Mouse (Mus musculus): ENCODE measurements around the gene Cfap97d1. TPM values are rescaled to one million over a fixed set of nuclear protein-coding genes. Genes with fewer than 3 reads are reported as not detected.
A peak's percentile ranks its signal among the peaks of the same experiment; 100 is the strongest.

Gene Cfap97d1
- polyA plus RNA-seq, 1 experiment from 2014 or later = not detected

DNA sequence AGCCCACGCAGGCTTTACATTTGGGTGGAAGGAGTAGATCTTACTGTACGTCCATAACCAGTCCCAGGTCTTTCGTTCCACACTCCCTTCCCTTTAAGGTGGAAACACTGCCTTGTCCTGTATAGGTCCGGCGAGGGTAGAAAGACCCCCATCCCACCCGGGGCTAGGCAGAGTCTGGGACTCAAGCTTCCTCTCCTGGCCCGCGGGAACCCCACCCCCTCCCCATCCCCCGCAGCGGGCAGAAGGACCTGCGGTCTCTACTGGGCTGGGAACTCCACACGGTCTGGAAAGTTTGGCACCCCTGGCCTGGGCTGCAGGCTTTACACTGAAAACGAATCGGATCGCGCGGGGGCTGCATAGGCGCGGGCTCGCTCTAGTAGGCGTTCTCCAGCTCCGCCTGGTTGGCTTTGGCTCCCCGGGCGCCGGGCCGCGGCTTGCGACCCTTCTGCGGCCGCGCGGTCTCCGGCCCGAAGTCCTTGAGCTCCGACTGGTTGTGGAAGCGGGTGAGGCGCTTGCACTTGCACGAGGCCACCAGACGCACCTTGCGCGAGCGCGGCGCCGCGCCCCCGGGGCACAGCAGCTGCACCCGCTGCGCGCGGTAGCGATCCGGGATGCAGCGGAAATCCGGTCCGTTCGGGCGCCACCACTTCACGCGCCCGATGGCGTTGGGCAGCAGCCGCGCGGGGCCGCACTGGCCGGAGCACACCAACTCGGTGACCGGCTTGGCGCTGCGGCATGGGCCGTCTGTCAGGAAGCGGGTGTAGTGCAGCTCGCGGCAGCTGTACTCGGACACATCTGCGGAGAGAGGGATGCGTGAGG is 20.4 kb upstream of the Cfap97d1 start:
- Histone ChIP-seq H3K9me3 (no peaks in the 10 kb centered on the region), H3K27me3 (peaks cover 91% of the 10 kb centered on the region), H3K27ac (no peak overlapping the region), H3K4me1 (peaks cover 26% of the 10 kb centered on the region), H3K9ac (peak overlapping the region; percentile 31), H3K4me2 (peak overlapping the region; percentile 94), H3K36me3 (no peaks in the 10 kb centered on the region), H3K4me3 (peak overlapping the region; percentile 47)
- no peak for ATAC-seq (ENCODE audit: borderline replicate concordance, extremely low read depth, low FRiP score, low TSS enrichment)
- WGBS = under 1% methylated on average over 78 of the region's 78 CpGs

DNA sequence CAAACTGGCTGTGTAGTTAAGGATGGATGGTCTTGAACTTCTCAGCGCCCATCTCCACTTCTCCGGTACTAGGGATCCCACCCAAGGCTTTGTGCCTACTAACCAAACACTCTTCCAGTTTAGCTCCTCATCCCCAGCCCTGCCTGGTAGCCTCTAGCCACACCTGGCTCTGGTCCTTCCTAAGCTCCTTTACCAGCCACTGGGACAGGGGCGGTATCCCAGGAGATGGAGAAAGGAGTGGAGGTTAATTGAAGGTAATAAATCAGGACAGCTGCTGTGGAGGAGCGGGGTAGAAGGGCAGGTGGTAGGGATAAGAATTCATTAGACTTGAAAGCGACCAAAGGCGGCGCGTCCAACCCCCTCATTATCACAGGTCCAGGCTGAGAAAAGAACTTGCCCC is 19.4 kb upstream of the Cfap97d1 start:
- H3K4me1 ChIP-seq = peaks cover 27% of the 10 kb centered on the region
- peaks cover 82% of the 10 kb centered on the region for H3K27me3 ChIP-seq

DNA sequence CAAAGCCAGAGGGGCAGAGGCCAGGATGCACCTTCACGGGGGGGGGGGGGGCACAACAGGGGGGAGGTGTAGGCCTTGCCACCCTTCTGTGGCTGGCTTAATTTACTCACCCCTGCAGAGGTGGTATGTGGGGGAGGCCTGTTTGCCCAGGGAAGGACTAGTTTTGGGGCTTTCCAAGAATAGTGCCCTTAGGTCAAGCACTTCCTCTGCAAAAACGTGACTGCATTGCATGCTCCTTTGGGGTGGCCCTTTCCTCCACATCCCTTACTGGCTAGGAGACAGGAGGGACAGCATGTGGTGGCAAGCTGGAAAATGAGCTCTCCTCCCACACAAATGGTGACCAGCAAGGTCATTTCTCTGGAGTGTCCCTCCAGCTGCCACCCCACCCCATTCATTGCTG is 18.5 kb upstream of the Cfap97d1 start:
- H3K9ac ChIP-seq = no peak overlapping the region
- no peaks in the 10 kb centered on the region for H3K36me3 ChIP-seq
- WGBS = 4% methylated on average over 1 of the region's 2 CpGs
- peaks cover 27% of the 10 kb centered on the region for H3K4me1 ChIP-seq
- H3K4me3 ChIP-seq = no peak overlapping the region
- peaks cover 78% of the 10 kb centered on the region for H3K27me3 ChIP-seq
- H3K9me3 ChIP-seq = no peaks in the 10 kb centered on the region
- H3K4me2 ChIP-seq = no peak overlapping the region
- no peak for ATAC-seq (ENCODE audit: borderline replicate concordance, extremely low read depth, low FRiP score, low TSS enrichment)
- H3K27ac ChIP-seq = no peak overlapping the region

More for the DNA sequence above, 19.4 kb upstream of the Cfap97d1 start:
- ATAC-seq (ENCODE audit: borderline replicate concordance, extremely low read depth, low FRiP score, low TSS enrichment) = no peak
- H3K36me3 ChIP-seq = no peaks in the 10 kb centered on the region
- H3K9ac ChIP-seq = no peak overlapping the region
- H3K4me2 ChIP-seq = no peak overlapping the region; the same call in 1 of the 2 replicates
- peak overlapping the region; percentile 47; the same call in 1 of the 2 replicates for H3K4me3 ChIP-seq
- H3K9me3 ChIP-seq = no peaks in the 10 kb centered on the region
- no peak overlapping the region for H3K27ac ChIP-seq
- WGBS = 15% methylated on average over 8 of the region's 8 CpGs

DNA sequence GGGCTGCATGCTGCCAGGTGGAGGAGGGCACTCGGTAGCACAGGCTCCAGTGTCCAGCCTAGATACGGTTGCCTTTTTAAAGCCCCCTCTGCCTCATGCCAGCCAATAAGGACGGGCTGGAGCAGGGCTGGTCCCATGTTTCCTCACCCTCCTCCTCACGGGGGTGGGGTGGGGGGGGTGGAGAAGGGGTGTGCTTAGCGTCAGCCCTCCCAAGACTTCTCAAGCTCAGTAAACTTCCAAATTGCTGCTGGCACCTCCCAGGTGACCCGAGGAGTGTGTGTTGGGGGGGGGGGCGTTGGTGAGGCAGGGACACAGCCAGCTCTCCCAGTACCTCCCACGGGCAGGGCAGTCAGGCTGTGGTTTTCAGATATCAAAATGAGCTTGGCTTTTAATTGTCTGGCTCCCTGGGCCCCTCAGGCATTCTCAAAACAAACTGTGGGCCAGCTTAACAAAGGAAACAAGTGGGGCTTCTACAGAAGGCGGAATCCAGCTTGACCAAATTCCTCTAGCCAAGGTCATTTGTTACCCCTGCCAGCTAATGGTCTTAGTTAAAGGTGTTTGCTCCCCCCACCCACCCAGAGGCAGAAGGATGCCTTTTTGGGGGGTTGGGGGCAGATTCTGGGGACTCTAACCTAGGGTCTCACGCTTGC is 17.0 kb upstream of the Cfap97d1 start, which contains the start of gene Sost:
Gene Sost (minus strand): TSS at position 51 of the 650 bp plus-strand sequence.
- H3K4me3 ChIP-seq = no peak within 1 kb of the TSS
- H3K36me3 ChIP-seq = no peaks in the 10 kb centered on the region
- H3K9ac ChIP-seq = no peak within 1 kb of the TSS
- ATAC-seq (ENCODE audit: borderline replicate concordance, extremely low read depth, low FRiP score, low TSS enrichment) = no peak
- H3K27ac ChIP-seq = no peak within 1 kb of the TSS
- no peaks in the 10 kb centered on the region for H3K9me3 ChIP-seq
- no peak within 1 kb of the TSS for H3K4me2 ChIP-seq
- H3K4me1 ChIP-seq = peaks cover 27% of the 10 kb centered on the region
- peaks cover 62% of the 10 kb centered on the region for H3K27me3 ChIP-seq
- 19% methylated on average over 10 of the region's 10 CpGs for WGBS

DNA sequence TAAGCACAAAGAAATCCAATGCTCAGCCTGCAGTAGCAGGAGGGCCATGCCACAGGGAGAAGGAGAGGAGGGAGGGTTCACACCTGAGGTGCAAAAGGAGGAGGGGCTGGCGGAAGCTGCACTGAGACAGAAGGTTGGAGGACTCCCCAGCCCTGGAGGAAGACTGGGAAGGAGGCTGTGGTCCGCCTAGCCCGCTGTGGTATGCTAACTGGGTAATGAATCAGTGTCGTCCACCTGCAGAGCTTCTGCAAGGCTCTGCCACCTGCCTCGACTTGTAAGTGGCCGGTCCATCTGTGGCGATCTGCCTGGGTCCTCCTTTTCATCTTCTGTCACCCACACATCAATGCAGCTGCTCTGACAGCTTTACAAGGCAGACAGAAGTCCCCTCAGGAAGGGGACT is 15.8 kb upstream of the Cfap97d1 start:
- ATAC-seq (ENCODE audit: borderline replicate concordance, extremely low read depth, low FRiP score, low TSS enrichment) = no peak
- H3K36me3 ChIP-seq = no peaks in the 10 kb centered on the region
- peaks cover 18% of the 10 kb centered on the region for H3K4me1 ChIP-seq
- no peaks in the 10 kb centered on the region for H3K9me3 ChIP-seq
- peaks cover 50% of the 10 kb centered on the region for H3K27me3 ChIP-seq
- H3K4me2 ChIP-seq = no peak overlapping the region
- no peak overlapping the region for H3K9ac ChIP-seq
- H3K27ac ChIP-seq = 0 out of 2 replicates have a peak overlapping the region, but pooled peaks have one; percentile 9
- no peak overlapping the region for H3K4me3 ChIP-seq
- 8% methylated on average over 7 of the region's 7 CpGs for WGBS

DNA sequence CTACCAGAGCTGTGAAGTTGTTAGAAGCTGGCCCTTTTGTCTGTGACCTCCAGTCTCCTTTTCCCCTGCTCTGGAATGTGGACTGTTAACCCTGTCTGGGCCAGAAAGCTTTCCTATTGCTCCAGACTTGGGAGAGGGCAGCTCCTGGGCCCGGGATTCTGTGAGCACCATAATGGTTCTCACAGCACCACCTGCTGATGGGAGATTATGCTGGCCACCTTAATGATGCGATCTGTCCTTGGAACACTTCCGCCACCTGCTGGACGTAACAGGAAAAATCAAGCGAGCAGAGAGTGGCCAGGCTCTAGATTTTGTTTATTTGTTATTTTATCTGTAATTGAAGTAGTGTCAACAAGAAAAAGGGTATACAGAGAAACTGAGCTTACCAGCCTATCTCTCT is 15.3 kb upstream of the Cfap97d1 start:
- peaks cover 45% of the 10 kb centered on the region for H3K27me3 ChIP-seq
- no peak overlapping the region for H3K9ac ChIP-seq
- peak; percentile 48; the same call in 1 of the 2 replicates for ATAC-seq (ENCODE audit: borderline replicate concordance, extremely low read depth, low FRiP score, low TSS enrichment)
- no peaks in the 10 kb centered on the region for H3K36me3 ChIP-seq
- H3K9me3 ChIP-seq = no peaks in the 10 kb centered on the region
- H3K4me1 ChIP-seq = peaks cover 15% of the 10 kb centered on the region
- no peak overlapping the region for H3K4me2 ChIP-seq
- WGBS = 0% methylated on average over 5 of the region's 5 CpGs
- no peak overlapping the region for H3K4me3 ChIP-seq
- 0 out of 2 replicates have a peak overlapping the region, but pooled peaks have one; percentile 9 for H3K27ac ChIP-seq

DNA sequence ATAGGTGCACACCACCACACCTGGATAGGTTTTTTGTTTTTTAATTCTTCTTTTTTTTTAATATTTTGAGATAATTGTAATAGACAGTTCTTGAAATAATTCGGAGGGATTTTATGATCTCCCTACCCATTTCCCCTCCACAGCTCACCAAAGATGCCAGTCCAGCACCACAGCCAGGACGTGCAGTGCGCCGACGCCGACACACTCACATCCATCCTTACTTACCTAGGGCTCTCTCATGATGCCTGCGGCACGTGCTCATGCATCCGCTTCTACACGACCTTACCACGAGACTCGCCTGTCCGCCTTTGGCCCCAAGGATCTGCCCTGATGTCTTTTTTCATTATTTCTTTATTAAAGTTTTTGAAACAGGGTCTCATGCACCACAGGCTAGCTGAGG is 14.2 kb upstream of the Cfap97d1 start:
- 80% methylated on average over 13 of the region's 13 CpGs for WGBS

DNA sequence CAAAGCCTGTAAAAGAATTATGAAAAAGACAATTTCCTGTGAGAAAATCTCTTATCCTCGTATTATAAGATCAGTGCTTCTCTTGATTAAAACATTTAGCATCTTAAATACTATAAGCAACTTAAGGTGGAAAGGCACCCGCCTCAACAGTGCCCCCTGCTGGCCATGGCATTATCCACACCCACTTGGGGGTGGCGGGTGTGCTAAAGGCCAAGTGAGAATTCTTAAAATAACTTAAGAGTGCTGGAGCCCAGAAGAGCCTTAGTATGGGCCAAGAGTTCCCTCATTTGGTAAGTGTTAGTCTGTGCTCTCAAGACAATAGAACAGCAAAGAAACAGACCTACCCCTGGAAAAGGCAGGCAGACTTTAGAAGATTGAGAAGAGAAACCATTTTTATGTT is 12.7 kb upstream of the Cfap97d1 start:
- no peaks in the 10 kb centered on the region for H3K9me3 ChIP-seq
- H3K4me3 ChIP-seq = no peak overlapping the region
- 40% methylated on average over 3 of the region's 3 CpGs for WGBS
- H3K27me3 ChIP-seq = peaks cover 19% of the 10 kb centered on the region
- no peak overlapping the region for H3K9ac ChIP-seq
- H3K4me2 ChIP-seq = no peak overlapping the region
- no peak for ATAC-seq (ENCODE audit: borderline replicate concordance, extremely low read depth, low FRiP score, low TSS enrichment)
- no peak overlapping the region for H3K27ac ChIP-seq
- H3K4me1 ChIP-seq = peaks cover 15% of the 10 kb centered on the region
- no peaks in the 10 kb centered on the region for H3K36me3 ChIP-seq

More for the DNA sequence above, 14.2 kb upstream of the Cfap97d1 start:
- H3K4me2 ChIP-seq = no peak overlapping the region
- ATAC-seq (ENCODE audit: borderline replicate concordance, extremely low read depth, low FRiP score, low TSS enrichment) = no peak
- no peaks in the 10 kb centered on the region for H3K9me3 ChIP-seq
- no peak overlapping the region for H3K9ac ChIP-seq
- no peaks in the 10 kb centered on the region for H3K36me3 ChIP-seq
- H3K4me1 ChIP-seq = peaks cover 15% of the 10 kb centered on the region
- H3K4me3 ChIP-seq = no peak overlapping the region
- H3K27ac ChIP-seq = no peak overlapping the region
- H3K27me3 ChIP-seq = peaks cover 35% of the 10 kb centered on the region

DNA sequence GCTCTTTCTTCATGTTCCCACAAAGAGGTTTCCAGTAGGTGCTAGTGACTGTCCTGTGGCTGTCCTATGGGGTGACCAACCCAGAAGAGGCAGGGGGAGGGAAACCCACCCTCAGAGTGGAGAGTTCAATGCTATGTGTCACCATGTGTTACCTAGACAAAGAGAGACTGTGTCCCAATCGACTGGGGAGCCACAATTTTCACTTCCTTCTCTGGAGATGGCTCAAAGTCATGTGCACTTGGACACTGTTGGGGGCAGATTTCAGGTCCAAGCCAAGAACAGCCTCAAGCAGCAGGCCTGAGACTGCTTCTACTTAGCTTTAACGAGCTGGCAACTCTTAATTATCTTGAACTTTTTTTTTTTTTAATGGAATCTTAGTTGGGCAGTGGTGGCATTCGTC is 12.0 kb upstream of the Cfap97d1 start:
- no peaks in the 10 kb centered on the region for H3K9me3 ChIP-seq
- H3K4me2 ChIP-seq = no peak overlapping the region
- H3K4me1 ChIP-seq = peaks cover 15% of the 10 kb centered on the region
- WGBS = 71% methylated on average over 3 of the region's 3 CpGs
- peaks cover 14% of the 10 kb centered on the region; the same call in 1 of the 2 replicates for H3K27me3 ChIP-seq
- H3K4me3 ChIP-seq = no peak overlapping the region
- no peak overlapping the region for H3K9ac ChIP-seq
- no peak for ATAC-seq (ENCODE audit: borderline replicate concordance, extremely low read depth, low FRiP score, low TSS enrichment)
- H3K27ac ChIP-seq = no peak overlapping the region
- H3K36me3 ChIP-seq = no peaks in the 10 kb centered on the region

DNA sequence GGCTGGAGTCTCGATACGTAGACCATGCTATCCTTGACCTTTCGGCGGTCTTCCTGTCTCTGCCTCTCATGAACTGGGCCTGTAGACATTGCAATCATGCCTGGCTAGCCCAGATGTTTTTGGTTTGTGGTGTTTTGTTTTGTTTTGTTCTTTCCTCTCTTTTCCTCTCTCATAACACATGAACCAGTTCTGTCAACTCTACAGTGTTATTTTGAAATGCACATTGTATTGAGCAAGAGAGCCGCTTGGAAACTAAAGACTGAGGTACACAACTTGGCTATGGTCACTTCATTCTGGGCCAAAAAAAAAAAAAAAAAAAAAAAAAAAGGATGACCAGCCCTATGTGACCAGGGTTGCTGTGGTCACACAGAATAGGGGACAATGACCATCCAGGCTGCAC is 11.4 kb upstream of the Cfap97d1 start:
- no peak overlapping the region for H3K27ac ChIP-seq
- no peaks in the 10 kb centered on the region for H3K9me3 ChIP-seq
- H3K9ac ChIP-seq = no peak overlapping the region
- WGBS = 86% methylated on average over 5 of the region's 5 CpGs
- H3K4me3 ChIP-seq = no peak overlapping the region
- no peak for ATAC-seq (ENCODE audit: borderline replicate concordance, extremely low read depth, low FRiP score, low TSS enrichment)
- H3K4me1 ChIP-seq = peaks cover 15% of the 10 kb centered on the region
- no peaks in the 10 kb centered on the region for H3K36me3 ChIP-seq
- peaks cover 10% of the 10 kb centered on the region; the same call in 1 of the 2 replicates for H3K27me3 ChIP-seq
- H3K4me2 ChIP-seq = no peak overlapping the region

DNA sequence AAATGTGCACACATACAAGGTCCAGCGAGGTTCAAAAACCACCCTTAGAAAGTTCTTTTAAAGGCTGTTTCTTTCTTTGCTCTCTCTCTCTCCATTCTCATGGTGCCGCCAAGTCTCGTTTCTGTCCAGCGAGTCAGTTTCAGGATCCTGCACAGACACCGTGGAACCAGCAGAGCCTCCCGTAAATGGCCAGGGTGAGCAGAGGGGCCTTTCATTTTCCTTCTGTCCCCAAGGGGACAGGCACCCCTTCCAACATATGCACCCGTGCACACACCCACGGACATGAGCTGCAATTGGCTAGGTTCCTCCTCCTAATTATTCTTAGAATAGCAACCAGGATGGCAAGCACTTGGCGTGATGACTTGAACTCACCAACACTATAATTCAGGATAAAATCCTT is 10.6 kb upstream of the Cfap97d1 start:
- no peaks in the 10 kb centered on the region for H3K9me3 ChIP-seq

DNA sequence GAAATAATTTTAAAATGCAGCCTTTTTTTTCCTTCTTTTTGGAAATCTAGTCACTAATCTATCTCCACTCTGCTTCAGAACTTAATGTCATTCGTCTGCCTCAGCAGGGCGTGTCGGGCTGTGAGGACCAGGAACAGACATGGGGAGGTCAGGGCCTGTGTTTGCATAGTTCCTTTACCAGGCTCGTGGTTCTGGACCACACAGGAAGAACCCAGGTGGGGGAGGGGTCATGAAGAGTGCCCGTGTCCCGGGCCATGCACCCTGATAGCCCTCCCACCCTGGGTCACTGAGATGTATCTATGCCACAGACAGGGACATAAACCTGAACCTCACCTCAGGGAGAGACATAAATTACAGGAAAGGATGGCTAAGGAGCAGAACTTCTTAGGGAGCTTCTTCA is 9.9 kb upstream of the Cfap97d1 start:
- Histone ChIP-seq H3K9ac (no peak overlapping the region), H3K4me2 (no peak overlapping the region), H3K9me3 (no peaks in the 10 kb centered on the region), H3K27ac (no peak overlapping the region), H3K27me3 (no peaks in the 10 kb centered on the region), H3K4me1 (peaks cover 8% of the 10 kb centered on the region; the same call in 1 of the 2 replicates), H3K4me3 (no peak overlapping the region), H3K36me3 (0 out of 2 replicates have a peak, but pooled peaks cover 2% of the 10 kb centered on the region)
- 0 out of 2 replicates have a peak, but pooled peaks have one; percentile 8 for ATAC-seq (ENCODE audit: borderline replicate concordance, extremely low read depth, low FRiP score, low TSS enrichment)
- 37% methylated on average over 6 of the region's 6 CpGs for WGBS

More for the DNA sequence above, 10.6 kb upstream of the Cfap97d1 start:
- Histone ChIP-seq H3K4me1 (peaks cover 11% of the 10 kb centered on the region), H3K4me3 (no peak overlapping the region), H3K27me3 (0 out of 2 replicates have a peak, but pooled peaks cover 2% of the 10 kb centered on the region), H3K27ac (no peak overlapping the region), H3K4me2 (no peak overlapping the region), H3K36me3 (no peaks in the 10 kb centered on the region), H3K9ac (no peak overlapping the region)
- ATAC-seq (ENCODE audit: borderline replicate concordance, extremely low read depth, low FRiP score, low TSS enrichment) = no peak
- 76% methylated on average over 9 of the region's 9 CpGs for WGBS
